Comparison of ENCODE assay signal across 27 mouse cellular contexts in genomic region chr4:53794257-53794966, GRCm38 (mm10). TPM values are rescaled to one million over a fixed set of nuclear protein-coding genes. Genes with fewer than 3 reads are reported as not detected.
DNase-seq lines count a peak whose midpoint lies in the region; ATAC-seq and TF ChIP-seq lines count a peak whose summit lies in the region.
"Had no signal": no experiment of that assay in that cellular context is flagged by ENCODE, and none has a peak within 500 bp of the region (broad histone marks: within the 10 kb centered on the region; RNA-seq: fewer than 3 reads in every experiment).

No protein-coding gene starts in this region.

- no peak overlapping the region for H3K4me2 ChIP-seq in midbrain, embryonic 11.5 days
- H3K4me2 ChIP-seq in midbrain, embryonic 15.5 days: no peak overlapping the region
- H3K4me2 ChIP-seq in CH12.LX (ENCODE audit: insufficient read depth, low read depth, poor library complexity, severe bottlenecking): no peak overlapping the region
- H3K4me2 ChIP-seq: forebrain, embryonic 13.5 days; heart, embryonic 12.5 days; heart, embryonic 15.5 days; hindbrain, embryonic 15.5 days had no signal

- H3K27ac ChIP-seq in midbrain, embryonic 11.5 days (ENCODE audit: low read depth, low read length): no peak overlapping the region
- H3K27ac ChIP-seq in midbrain, embryonic 15.5 days: no peak overlapping the region
- H3K27ac ChIP-seq in CH12.LX (ENCODE audit: insufficient read depth, low read depth): no peak overlapping the region
- H3K27ac ChIP-seq: forebrain, embryonic 13.5 days; gastrocnemius, adult 2 months; heart, embryonic 15.5 days; hindbrain, embryonic 15.5 days had no signal

- peak; percentile 73 for DNase-seq in midbrain, embryonic 11.5 days (ENCODE audit: low spot score, missing footprints)
- no peak for DNase-seq in CH12.LX (ENCODE audit: extremely low read depth)
- DNase-seq in kidney, adult 9 months: no peak
- no peak for DNase-seq in embryo, embryonic 11 days
- DNase-seq in lung, postnatal 14 days: no peak
- DNase-seq: adrenal gland, adult 8-10 months; adrenal gland, postnatal 25 days; cerebellum, adult 18-20 months; cerebellum, adult 9-10 months; cerebellum, postnatal 14 days; gastrocnemius, adult 2 months; gastrocnemius, postnatal 14 days; heart, adult 18-20 months; heart, postnatal 10 days; heart, postnatal 4 days had no signal

- H3K4me3 ChIP-seq in midbrain, embryonic 11.5 days (ENCODE audit: low read depth, low read length): no peak overlapping the region
- no peak overlapping the region for H3K4me3 ChIP-seq in midbrain, embryonic 15.5 days
- no peak overlapping the region for H3K4me3 ChIP-seq in CH12.LX (replicated peaks in 1 of 3; ENCODE audit: low read depth in 2 of 3, low read length in 2 of 3, poor library complexity in 1 of 3)
- H3K4me3 ChIP-seq: forebrain, embryonic 10.5 days; forebrain, embryonic 13.5 days; gastrocnemius, adult 2 months; heart, embryonic 12.5 days; heart, embryonic 15.5 days; hindbrain, embryonic 15.5 days had no signal

- TF ChIP-seq CTCF in CH12.LX (conservative IDR thresholded peaks at IDR 0.05 in 1 of 2, IDR thresholded peaks at IDR 0.05 in 1 of 2; ENCODE audit: low read depth in 2 of 2, low read length in 2 of 2): no peak

- ATAC-seq in midbrain, embryonic 11.5 days (ENCODE audit: low FRiP score): no peak
- ATAC-seq in midbrain, embryonic 15.5 days (replicated peaks): no peak
- peak; percentile 74 for ATAC-seq in granulocyte monocyte progenitor cell, adult 5-6 weeks (replicated peaks; ENCODE audit: poor library complexity, severe bottlenecking)
- peak; percentile 63 for ATAC-seq in megakaryocyte progenitor cell, adult 5-6 weeks (replicated peaks; ENCODE audit: poor library complexity)
- ATAC-seq: activated CD4-positive, CD25-positive, alpha-beta regulatory T cell, adult 4 months; CD4-positive, CD25-positive, alpha-beta regulatory T cell, adult 4 months; forebrain, embryonic 13.5 days; forebrain, embryonic 16.5 days had no signal

- TF ChIP-seq POLR2A in CH12.LX (IDR thresholded peaks at IDR 0.05; ENCODE audit: low read depth, low read length): no peak

- dilution Hi-C loops in CH12.LX (cut with MboI; ENCODE audit: extremely low pct_ligation_motif_present, extremely low pct_unique_long_range_greater_than_20kb, low sequenced_read_pairs): no loop called here

- H3K27me3 ChIP-seq in midbrain, embryonic 11.5 days (ENCODE audit: control insufficient read depth, insufficient read depth, low read length): no peaks in the 10 kb centered on the region
- no peaks in the 10 kb centered on the region for H3K27me3 ChIP-seq in midbrain, embryonic 15.5 days (replicated peaks)
- H3K27me3 ChIP-seq in CH12.LX (replicated peaks): no peaks in the 10 kb centered on the region
- H3K27me3 ChIP-seq: heart, embryonic 12.5 days; heart, embryonic 15.5 days; hindbrain, embryonic 15.5 days had no signal

- no peaks in the 10 kb centered on the region for H3K36me3 ChIP-seq in midbrain, embryonic 11.5 days (ENCODE audit: control insufficient read depth, insufficient read depth, low read length)
- H3K36me3 ChIP-seq in midbrain, embryonic 15.5 days (replicated peaks): no peaks in the 10 kb centered on the region
- no peaks in the 10 kb centered on the region for H3K36me3 ChIP-seq in CH12.LX (replicated peaks in 1 of 2; ENCODE audit: control insufficient read depth in 1 of 2, insufficient read depth in 1 of 2, low read length in 1 of 2)
- H3K36me3 ChIP-seq: forebrain, embryonic 10.5 days; heart, embryonic 12.5 days; heart, embryonic 15.5 days; hindbrain, embryonic 15.5 days had no signal

- peaks cover 31% of the 10 kb centered on the region for H3K4me1 ChIP-seq in midbrain, embryonic 11.5 days (ENCODE audit: control insufficient read depth, insufficient read depth, low read length)
- H3K4me1 ChIP-seq in midbrain, embryonic 15.5 days: peaks cover 22% of the 10 kb centered on the region
- peaks cover 25 to 76% of the 10 kb centered on the region in 2 experiments for H3K4me1 ChIP-seq in CH12.LX (ENCODE audit: control insufficient read depth in 1 of 2, insufficient read depth in 2 of 2)

- WGBS in midbrain, embryonic 11.5 days: 91% methylated on average over 5 of the region's 5 CpGs
- WGBS in midbrain, embryonic 15.5 days: 92% methylated on average over 5 of the region's 5 CpGs

- no peaks in the 10 kb centered on the region for H3K79me2 ChIP-seq in CH12.LX (replicated peaks; ENCODE audit: control insufficient read depth, extremely low read depth, insufficient read depth, poor library complexity, severe bottlenecking)

- no peak for TF ChIP-seq RAD21 in CH12.LX (IDR thresholded peaks at IDR 0.05; ENCODE audit: low read depth, low read length)

- no peak overlapping the region for H3K9ac ChIP-seq in midbrain, embryonic 11.5 days (ENCODE audit: low read length)
- no peak overlapping the region for H3K9ac ChIP-seq in midbrain, embryonic 15.5 days
- no peak overlapping the region for H3K9ac ChIP-seq in CH12.LX (ENCODE audit: insufficient read depth, low read depth)
- H3K9ac ChIP-seq: forebrain, embryonic 13.5 days; heart, embryonic 12.5 days; heart, embryonic 15.5 days; hindbrain, embryonic 15.5 days had no signal

- H3K9me3 ChIP-seq in midbrain, embryonic 11.5 days (ENCODE audit: control insufficient read depth, low read length): no peaks in the 10 kb centered on the region
- no peaks in the 10 kb centered on the region for H3K9me3 ChIP-seq in midbrain, embryonic 15.5 days
- no peaks in the 10 kb centered on the region for H3K9me3 ChIP-seq in CH12.LX (replicated peaks; ENCODE audit: low read length)
- H3K9me3 ChIP-seq: forebrain, embryonic 10.5 days; forebrain, embryonic 13.5 days; heart, embryonic 12.5 days; heart, embryonic 15.5 days; hindbrain, embryonic 15.5 days had no signal

- in situ Hi-C loops in CH12.LX (cut with MboI; ENCODE audit: low pct_ligation_motif_present, low pct_unique_long_range_greater_than_20kb, low sequenced_read_pairs): no loop called here

- no peak for TF ChIP-seq EP300 in CH12.LX (IDR thresholded peaks at IDR 0.05; ENCODE audit: low read length)

TF ChIP-seq in CH12.LX, 34 proteins besides CTCF, POLR2A, EP300 and RAD21:
- TF ChIP-seq UBTF (IDR thresholded peaks at IDR 0.05; ENCODE audit: low read depth, low read length): no peak
- TF ChIP-seq MAX (IDR thresholded peaks at IDR 0.05; ENCODE audit: low read length): peak; percentile 71
TF ChIP-seq in CH12.LX: peak in this region for 1.

RNA-seq across cellular contexts. Expression of gene Tal2, which starts 14.9 kb away (rescaled TPM):
- 44.9 and 45.9 TPM in 2 replicates for polyA plus RNA-seq in midbrain, embryonic 11.5 days (2014; fragmentation: Nextera tagmentation; extraction: Ambion mirVana)
- polyA plus RNA-seq in midbrain, embryonic 15.5 days (2015; fragmentation: Nextera tagmentation; extraction: Ambion mirVana): 5.2 and 6.2 TPM in 2 replicates
- total RNA-seq in CH12.LX (2012; rRNA removed) (0.04 TPM in 1 of 2 replicates, not detected in the other), CH12.LX (2014; rRNA removed) (0.09 TPM in 1 of 2 replicates, not detected in the other)
- polyA plus RNA-seq in CH12.LX (2012; ENCODE audit: insufficient read length, low read depth): not detected in 2 replicates
- total RNA-seq in granulocyte monocyte progenitor cell, adult 5-6 weeks (2014; fragmentation: Nextera tagmentation): 0.43 TPM in 1 of 2 replicates, not detected in the other
- total RNA-seq in granulocyte monocyte progenitor cell, adult 5-6 weeks (2017): not detected in 2 replicates
- not detected in 2 replicates for total RNA-seq in megakaryocyte progenitor cell, adult 5-6 weeks (2015)
- total RNA-seq in megakaryocyte progenitor cell, adult 5-6 weeks (2017): 0.24 TPM in 1 of 2 replicates, not detected in the other
- total RNA-seq: adrenal gland, postnatal 25 days had no signal
- polyA plus RNA-seq: activated CD4-positive, CD25-positive, alpha-beta regulatory T cell, adult 4 months; CD4-positive, CD25-positive, alpha-beta regulatory T cell, adult 4 months; heart, embryonic 15.5 days; intestine, embryonic 14.5 days had no signal

RNA-seq across cellular contexts. Expression of gene Tmem38b, which starts 31.4 kb away (rescaled TPM):
- 13.0 and 13.5 TPM in 2 replicates for polyA plus RNA-seq in midbrain, embryonic 11.5 days (2014; fragmentation: Nextera tagmentation; extraction: Ambion mirVana)
- 7.4 and 7.7 TPM in 2 replicates for polyA plus RNA-seq in midbrain, embryonic 15.5 days (2015; fragmentation: Nextera tagmentation; extraction: Ambion mirVana)
- total RNA-seq in CH12.LX (2012; rRNA removed) (5.4 and 5.9 TPM in 2 replicates), CH12.LX (2014; rRNA removed) (10.5 and 10.6 TPM in 2 replicates)
- 9.7 and 10.8 TPM in 2 replicates for polyA plus RNA-seq in CH12.LX (2012; ENCODE audit: insufficient read length, low read depth)
- 20.9 and 32.1 TPM in 2 replicates for total RNA-seq in granulocyte monocyte progenitor cell, adult 5-6 weeks (2014; fragmentation: Nextera tagmentation)
- total RNA-seq in granulocyte monocyte progenitor cell, adult 5-6 weeks (2017): 16.9 and 19.7 TPM in 2 replicates
- 25.2 and 25.5 TPM in 2 replicates for total RNA-seq in megakaryocyte progenitor cell, adult 5-6 weeks (2015)
- 13.2 and 14.3 TPM in 2 replicates for total RNA-seq in megakaryocyte progenitor cell, adult 5-6 weeks (2017)

Comparison
In these comparisons a context has a peak if more than half of its experiments do, and no peak if none do; other contexts are left out.
1. ATAC-seq: peak in granulocyte monocyte progenitor cell, adult 5-6 weeks (single experiment) and megakaryocyte progenitor cell, adult 5-6 weeks (single experiment); none in midbrain, embryonic 11.5 days (single experiment) and midbrain, embryonic 15.5 days (single experiment).